Mouse (Mus musculus): ENCODE results near the gene Sdk1. TPM values are rescaled to one million over a fixed set of nuclear protein-coding genes. Genes with fewer than 3 reads are reported as not detected.

Sdk1 gene
- polyA plus RNA-seq, 1 experiment from 2014 or later = 4.0 TPM

DNA sequence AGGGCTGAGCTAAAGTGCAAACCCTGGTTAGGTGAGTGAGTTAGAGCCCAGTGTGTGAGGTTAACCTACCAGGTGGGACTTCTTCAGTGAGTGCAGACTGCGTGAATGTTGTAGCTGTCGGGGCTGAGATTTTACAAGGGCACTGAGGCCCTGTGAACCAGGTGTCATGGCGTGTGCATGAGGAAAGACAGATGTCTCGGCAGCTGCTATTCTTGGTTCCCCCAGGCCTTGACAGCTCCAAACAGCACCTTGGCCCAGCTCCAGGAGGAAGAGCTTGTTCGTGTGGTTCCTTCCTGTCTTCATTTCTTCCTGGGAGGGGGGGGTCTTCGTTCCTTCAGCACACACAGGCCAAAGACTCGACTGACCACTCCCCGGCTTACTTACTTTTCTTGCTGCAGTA, 517.6 kb downstream of the Sdk1 start:
- Histone ChIP-seq H3K4me3 (ENCODE audit: low read length) (no peak overlapping the region), H3K9ac (replicated peaks; ENCODE audit: low read length) (no peak overlapping the region), H3K4me2 (replicated peaks; ENCODE audit: low read depth, low read length) (no peak overlapping the region), H3K36me3 (ENCODE audit: insufficient read depth, low read length) (no peaks in the 10 kb centered on the region), H3K9me3 (ENCODE audit: low read length) (no peaks in the 10 kb centered on the region), H3K27ac (ENCODE audit: low read length) (no peak overlapping the region), H3K27me3 (ENCODE audit: insufficient read depth, low read length) (peaks cover 6% of the 10 kb centered on the region; the same call in 1 of the 2 replicates), H3K4me1 (ENCODE audit: insufficient read depth, low read length) (no peaks in the 10 kb centered on the region)
- 52% methylated on average over 8 of the region's 8 CpGs for WGBS
- ATAC-seq (ENCODE audit: low FRiP score, low TSS enrichment) = no peak

- Histone ChIP-seq H3K4me1 (ENCODE audit: insufficient read depth, low read length) (no peaks in the 10 kb centered on the region), H3K36me3 (ENCODE audit: insufficient read depth, low read length) (no peaks in the 10 kb centered on the region), H3K9me3 (ENCODE audit: low read length) (no peaks in the 10 kb centered on the region), H3K27ac (ENCODE audit: low read length) (no peak overlapping the region), H3K4me2 (replicated peaks; ENCODE audit: low read depth, low read length) (no peak overlapping the region), H3K27me3 (ENCODE audit: insufficient read depth, low read length) (no peaks in the 10 kb centered on the region), H3K4me3 (ENCODE audit: low read length) (no peak overlapping the region), H3K9ac (replicated peaks; ENCODE audit: low read length) (no peak overlapping the region)
- ATAC-seq (ENCODE audit: low FRiP score, low TSS enrichment) = no peak
- 83% methylated on average over 6 of the region's 6 CpGs for whole genome bisulfite sequencing
Measured at GRCm38 (mm10) chr5:141764111-141764510, 522.8 kb downstream of the Sdk1 start.

DNA sequence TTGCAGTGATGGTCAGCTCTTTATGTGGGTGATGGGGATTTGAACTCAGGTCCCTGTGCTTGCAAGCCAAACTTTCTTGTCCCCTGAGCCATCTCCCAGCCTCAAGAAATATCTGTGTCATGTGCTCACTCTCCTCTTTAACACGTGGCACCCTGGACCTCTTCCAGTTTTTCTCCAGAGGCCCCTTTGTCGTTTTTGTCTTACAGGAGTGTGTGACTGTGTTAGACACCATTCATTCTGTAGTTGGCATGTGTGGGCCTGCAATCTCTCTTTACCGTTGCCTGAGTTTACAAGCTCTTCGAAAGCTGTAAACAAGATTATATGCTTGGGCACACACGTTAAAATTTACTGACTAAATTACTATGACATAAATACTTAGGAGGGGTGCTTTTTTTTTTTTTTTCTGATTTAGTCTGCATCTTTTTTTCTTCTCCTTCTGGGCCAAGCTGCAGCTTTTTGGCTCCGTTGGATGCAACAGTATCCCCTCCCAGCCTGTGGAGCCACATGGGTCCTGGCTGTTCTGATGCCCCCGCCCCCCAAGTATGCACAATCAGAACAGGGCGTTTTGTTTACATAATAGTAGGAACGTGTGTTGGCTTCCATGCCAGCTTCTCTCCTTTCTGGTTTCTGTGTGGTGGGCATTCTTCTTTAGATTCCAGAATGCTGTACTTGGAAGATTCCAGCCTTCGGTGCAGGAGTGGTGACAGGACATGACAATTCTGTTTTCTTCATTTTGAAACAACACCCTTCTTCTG, 527.6 kb downstream of the Sdk1 start:
- no peak overlapping the region for H3K4me2 ChIP-seq (replicated peaks; ENCODE audit: low read depth, low read length)
- WGBS = 61% methylated on average over 10 of the region's 10 CpGs
- peaks cover 5% of the 10 kb centered on the region; the same call in 1 of the 2 replicates for H3K9me3 ChIP-seq (ENCODE audit: low read length)
- H3K27me3 ChIP-seq (ENCODE audit: insufficient read depth, low read length) = no peaks in the 10 kb centered on the region
- ATAC-seq (ENCODE audit: low FRiP score, low TSS enrichment) = no peak
- H3K27ac ChIP-seq (ENCODE audit: low read length) = no peak overlapping the region
- H3K4me1 ChIP-seq (ENCODE audit: insufficient read depth, low read length) = no peaks in the 10 kb centered on the region
- no peak overlapping the region for H3K4me3 ChIP-seq (ENCODE audit: low read length)
- H3K36me3 ChIP-seq (ENCODE audit: insufficient read depth, low read length) = no peaks in the 10 kb centered on the region
- H3K9ac ChIP-seq (replicated peaks; ENCODE audit: low read length) = no peak overlapping the region

DNA sequence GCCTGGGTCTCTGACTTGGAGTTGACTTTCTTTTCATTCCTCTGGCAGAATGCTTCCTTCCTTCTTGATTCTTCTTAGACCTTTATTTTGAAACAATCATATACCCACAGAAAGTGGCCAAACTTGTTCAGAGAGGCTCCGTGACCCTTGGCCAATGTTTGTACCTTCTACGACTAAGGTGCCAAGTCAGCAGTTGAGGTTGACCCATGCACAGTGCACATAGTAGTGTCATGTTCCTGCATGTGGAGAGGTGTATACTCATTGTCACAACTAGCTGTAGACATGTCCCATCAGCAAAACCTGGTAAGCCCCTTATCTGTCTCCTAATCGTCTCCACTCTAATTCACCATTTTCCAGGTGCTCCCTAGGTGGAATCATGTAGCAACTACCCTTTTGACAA, 530.2 kb downstream of the Sdk1 start:
- Histone ChIP-seq H3K4me2 (replicated peaks; ENCODE audit: low read depth, low read length) (no peak overlapping the region), H3K27me3 (ENCODE audit: insufficient read depth, low read length) (no peaks in the 10 kb centered on the region), H3K4me3 (ENCODE audit: low read length) (no peak overlapping the region), H3K36me3 (ENCODE audit: insufficient read depth, low read length) (no peaks in the 10 kb centered on the region), H3K9ac (replicated peaks; ENCODE audit: low read length) (no peak overlapping the region), H3K9me3 (ENCODE audit: low read length) (peaks cover 9% of the 10 kb centered on the region; the same call in 1 of the 2 replicates), H3K27ac (ENCODE audit: low read length) (no peak overlapping the region), H3K4me1 (ENCODE audit: insufficient read depth, low read length) (no peaks in the 10 kb centered on the region)
- 86% methylated on average over 3 of the region's 3 CpGs for WGBS
- ATAC-seq (ENCODE audit: low FRiP score, low TSS enrichment) = no peak

DNA sequence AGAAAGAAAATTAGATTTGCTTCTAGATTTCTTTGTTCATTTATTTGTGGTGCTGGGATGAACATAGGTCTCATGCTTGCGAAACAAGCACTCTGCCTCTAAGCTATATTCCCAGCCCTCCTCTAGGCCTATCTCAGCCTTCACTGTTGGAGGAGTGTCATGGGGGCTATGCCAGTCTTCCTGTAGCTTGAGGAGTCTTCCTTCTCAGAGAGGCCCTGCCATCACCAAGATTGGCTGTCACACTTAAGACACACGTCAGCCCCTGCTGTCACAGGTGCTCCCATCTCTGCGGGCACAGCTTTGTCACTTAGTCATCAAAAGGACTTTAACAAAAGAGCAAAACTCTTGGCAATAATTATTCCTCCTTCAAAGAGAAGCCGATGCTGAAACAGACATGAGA, 536.9 kb downstream of the Sdk1 start:
- WGBS = 81% methylated on average over 4 of the region's 4 CpGs
- no peak overlapping the region for H3K9ac ChIP-seq (replicated peaks; ENCODE audit: low read length)
- ATAC-seq (ENCODE audit: low FRiP score, low TSS enrichment) = no peak
- peaks cover 9% of the 10 kb centered on the region; the same call in 1 of the 2 replicates for H3K9me3 ChIP-seq (ENCODE audit: low read length)
- H3K4me2 ChIP-seq (replicated peaks; ENCODE audit: low read depth, low read length) = no peak overlapping the region
- no peak overlapping the region for H3K4me3 ChIP-seq (ENCODE audit: low read length)
- no peaks in the 10 kb centered on the region for H3K36me3 ChIP-seq (ENCODE audit: insufficient read depth, low read length)
- H3K27me3 ChIP-seq (ENCODE audit: insufficient read depth, low read length) = no peaks in the 10 kb centered on the region
- no peak overlapping the region for H3K27ac ChIP-seq (ENCODE audit: low read length)
- no peaks in the 10 kb centered on the region for H3K4me1 ChIP-seq (ENCODE audit: insufficient read depth, low read length)

DNA sequence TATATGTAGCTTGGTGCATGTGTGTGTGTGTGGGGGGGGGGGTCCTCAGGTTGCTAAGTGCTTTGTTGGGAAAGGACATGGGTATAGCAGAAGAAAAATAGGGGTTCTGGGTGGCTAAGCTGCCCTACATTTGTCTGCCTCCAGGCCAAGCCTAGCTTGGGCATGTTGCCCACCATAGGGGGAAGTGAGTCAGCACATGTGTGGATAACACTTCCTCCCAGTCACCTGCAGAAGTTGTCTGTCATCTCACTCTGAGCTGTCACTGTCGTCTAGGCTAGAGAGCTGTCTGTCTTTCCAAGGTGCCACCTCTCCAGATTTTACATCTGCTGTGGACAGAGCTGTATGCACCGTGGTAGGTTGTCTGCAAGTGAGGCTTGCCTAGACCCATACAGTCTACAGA, 539.9 kb downstream of the Sdk1 start:
- Histone ChIP-seq H3K4me2 (replicated peaks; ENCODE audit: low read depth, low read length) (no peak overlapping the region), H3K27me3 (ENCODE audit: insufficient read depth, low read length) (no peaks in the 10 kb centered on the region), H3K36me3 (ENCODE audit: insufficient read depth, low read length) (no peaks in the 10 kb centered on the region), H3K9me3 (ENCODE audit: low read length) (no peaks in the 10 kb centered on the region), H3K4me3 (ENCODE audit: low read length) (no peak overlapping the region), H3K9ac (replicated peaks; ENCODE audit: low read length) (no peak overlapping the region), H3K4me1 (ENCODE audit: insufficient read depth, low read length) (no peaks in the 10 kb centered on the region), H3K27ac (ENCODE audit: low read length) (no peak overlapping the region)
- ATAC-seq (ENCODE audit: low FRiP score, low TSS enrichment) = no peak
- 79% methylated on average over 2 of the region's 2 CpGs for WGBS

DNA sequence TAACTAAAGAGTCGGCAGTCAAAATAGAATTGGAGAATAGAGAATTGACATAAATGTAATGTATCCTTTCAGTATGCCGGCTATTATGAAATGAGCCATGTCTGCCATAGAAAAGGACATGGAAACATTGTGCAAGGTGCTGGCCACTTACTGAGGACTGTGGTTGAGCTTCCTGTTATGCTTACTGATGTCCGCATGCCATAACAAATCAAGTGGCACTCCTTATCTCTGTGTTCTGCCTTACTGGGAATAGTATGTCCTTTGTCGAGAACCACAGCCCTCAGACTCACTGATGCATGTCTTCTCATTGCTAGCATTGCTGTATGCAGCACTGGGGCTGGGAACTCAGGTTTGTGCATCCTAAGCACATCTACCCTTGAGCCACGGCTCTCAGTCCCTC, 541.0 kb downstream of the Sdk1 start:
- ATAC-seq (ENCODE audit: low FRiP score, low TSS enrichment) = no peak
- Histone ChIP-seq H3K27ac (ENCODE audit: low read length) (no peak overlapping the region), H3K36me3 (ENCODE audit: insufficient read depth, low read length) (no peaks in the 10 kb centered on the region), H3K27me3 (ENCODE audit: insufficient read depth, low read length) (no peaks in the 10 kb centered on the region), H3K4me2 (replicated peaks; ENCODE audit: low read depth, low read length) (no peak overlapping the region), H3K9me3 (ENCODE audit: low read length) (no peaks in the 10 kb centered on the region), H3K9ac (replicated peaks; ENCODE audit: low read length) (no peak overlapping the region), H3K4me3 (ENCODE audit: low read length) (no peak overlapping the region), H3K4me1 (ENCODE audit: insufficient read depth, low read length) (no peaks in the 10 kb centered on the region)
- WGBS = 84% methylated on average over 5 of the region's 5 CpGs

- no peak for ATAC-seq (ENCODE audit: low FRiP score, low TSS enrichment)
- 89% methylated on average over 7 of the region's 7 CpGs for WGBS
- Histone ChIP-seq H3K4me1 (ENCODE audit: insufficient read depth, low read length) (no peaks in the 10 kb centered on the region), H3K4me3 (ENCODE audit: low read length) (no peak overlapping the region), H3K4me2 (replicated peaks; ENCODE audit: low read depth, low read length) (no peak overlapping the region), H3K9me3 (ENCODE audit: low read length) (no peaks in the 10 kb centered on the region), H3K27ac (ENCODE audit: low read length) (no peak overlapping the region), H3K9ac (replicated peaks; ENCODE audit: low read length) (no peak overlapping the region), H3K27me3 (ENCODE audit: insufficient read depth, low read length) (no peaks in the 10 kb centered on the region), H3K36me3 (ENCODE audit: insufficient read depth, low read length) (no peaks in the 10 kb centered on the region)
Measured at GRCm38 (mm10) chr5:141783516-141783915, 542.2 kb downstream of the Sdk1 start.

GRCm38 (mm10) chr5:141793926-141794325, 552.6 kb downstream of the Sdk1 start:
- 89% methylated on average over 4 of the region's 4 CpGs for WGBS
- Histone ChIP-seq H3K27me3 (ENCODE audit: insufficient read depth, low read length) (no peaks in the 10 kb centered on the region), H3K4me3 (ENCODE audit: low read length) (no peak overlapping the region), H3K9ac (replicated peaks; ENCODE audit: low read length) (no peak overlapping the region), H3K4me2 (replicated peaks; ENCODE audit: low read depth, low read length) (no peak overlapping the region), H3K9me3 (ENCODE audit: low read length) (no peaks in the 10 kb centered on the region), H3K36me3 (ENCODE audit: insufficient read depth, low read length) (no peaks in the 10 kb centered on the region), H3K4me1 (ENCODE audit: insufficient read depth, low read length) (no peaks in the 10 kb centered on the region), H3K27ac (ENCODE audit: low read length) (no peak overlapping the region)
- ATAC-seq (ENCODE audit: low FRiP score, low TSS enrichment) = no peak

GRCm38 (mm10) chr5:141823823-141824330, 582.6 kb downstream of the Sdk1 start:
- H3K9me3 ChIP-seq (ENCODE audit: low read length) = no peaks in the 10 kb centered on the region
- H3K27ac ChIP-seq (ENCODE audit: low read length) = no peak overlapping the region
- H3K36me3 ChIP-seq (ENCODE audit: insufficient read depth, low read length) = no peaks in the 10 kb centered on the region
- WGBS = 66% methylated on average over 10 of the region's 10 CpGs
- no peak for ATAC-seq (ENCODE audit: low FRiP score, low TSS enrichment)
- H3K4me2 ChIP-seq (replicated peaks; ENCODE audit: low read depth, low read length) = no peak overlapping the region
- H3K27me3 ChIP-seq (ENCODE audit: insufficient read depth, low read length) = no peaks in the 10 kb centered on the region
- no peak overlapping the region for H3K9ac ChIP-seq (replicated peaks; ENCODE audit: low read length)
- no peak overlapping the region for H3K4me3 ChIP-seq (ENCODE audit: low read length)
- H3K4me1 ChIP-seq (ENCODE audit: insufficient read depth, low read length) = no peaks in the 10 kb centered on the region

Measured in kidney, embryonic 16.5 days (tissue).